Comparison of ENCODE assay signal across 8 mouse cellular contexts in genomic region chr16:94601540-94601953, GRCm38 (mm10). TPM values are rescaled to one million over a fixed set of nuclear protein-coding genes. Genes with fewer than 3 reads are reported as not detected.
A peak's percentile ranks its signal among the peaks of the same experiment; 100 is the strongest.
DNase-seq lines count a peak whose midpoint lies in the region; ATAC-seq lines count a peak whose summit lies in the region.

No protein-coding gene starts in this region.

- H3K27ac ChIP-seq in forebrain, embryonic 15.5 days (replicated peaks) = peak overlapping the region; percentile 27; the same call in 1 of the 2 replicates
- H3K27ac ChIP-seq in forebrain, embryonic 12.5 days = no peak overlapping the region
- no peak overlapping the region for H3K27ac ChIP-seq in limb, embryonic 12.5 days

- H3K4me2 ChIP-seq in forebrain, embryonic 15.5 days (replicated peaks) = no peak overlapping the region
- no peak overlapping the region for H3K4me2 ChIP-seq in forebrain, embryonic 12.5 days
- H3K4me2 ChIP-seq in limb, embryonic 12.5 days = no peak overlapping the region

- no peak overlapping the region for H3K4me3 ChIP-seq in forebrain, embryonic 15.5 days
- H3K4me3 ChIP-seq in forebrain, embryonic 12.5 days (replicated peaks) = no peak overlapping the region
- H3K4me3 ChIP-seq in limb, embryonic 12.5 days (replicated peaks) = no peak overlapping the region

- 45% methylated on average over 6 of the region's 6 CpGs for WGBS in forebrain, embryonic 15.5 days
- 53% methylated on average over 6 of the region's 6 CpGs for WGBS in forebrain, embryonic 12.5 days
- WGBS in limb, embryonic 12.5 days = 16% methylated on average over 6 of the region's 6 CpGs

- no peak overlapping the region for H3K9ac ChIP-seq in forebrain, embryonic 15.5 days (replicated peaks)
- no peak overlapping the region for H3K9ac ChIP-seq in forebrain, embryonic 12.5 days
- no peak overlapping the region for H3K9ac ChIP-seq in limb, embryonic 12.5 days (replicated peaks)

- peak; percentile 74 to 79 for DNase-seq in adrenal gland, postnatal 36 days
- DNase-seq in heart, adult 9 months (ENCODE audit: low spot score in 2 of 2) = peak; percentile 70
- peak; percentile 62 for DNase-seq in kidney, adult 18-20 months
- DNase-seq in thymus, adult 18-20 months = peak; percentile 28 to 63

- no peaks in the 10 kb centered on the region for H3K9me3 ChIP-seq in forebrain, embryonic 15.5 days
- no peaks in the 10 kb centered on the region for H3K9me3 ChIP-seq in forebrain, embryonic 12.5 days
- no peaks in the 10 kb centered on the region for H3K9me3 ChIP-seq in limb, embryonic 12.5 days

- ATAC-seq in forebrain, embryonic 15.5 days (replicated peaks) = no peak
- ATAC-seq in forebrain, embryonic 12.5 days (ENCODE audit: low FRiP score) = no peak
- ATAC-seq in limb, embryonic 12.5 days (ENCODE audit: insufficient number of reproducible peaks, insufficient read depth, low FRiP score, low TSS enrichment, low read depth) = 0 out of 2 replicates have a peak, but pooled peaks have one; percentile 42
- ATAC-seq in monocyte, adult 5-6 weeks (replicated peaks; ENCODE audit: insufficient number of reproducible peaks, low FRiP score, low TSS enrichment, poor library complexity, severe bottlenecking) = peak; percentile 85

- H3K27me3 ChIP-seq in forebrain, embryonic 15.5 days = no peaks in the 10 kb centered on the region
- no peaks in the 10 kb centered on the region for H3K27me3 ChIP-seq in forebrain, embryonic 12.5 days
- H3K27me3 ChIP-seq in limb, embryonic 12.5 days = no peaks in the 10 kb centered on the region

- H3K4me1 ChIP-seq in forebrain, embryonic 15.5 days = peaks cover 63% of the 10 kb centered on the region
- H3K4me1 ChIP-seq in forebrain, embryonic 12.5 days = peaks cover 52% of the 10 kb centered on the region
- peaks cover 53% of the 10 kb centered on the region for H3K4me1 ChIP-seq in limb, embryonic 12.5 days (replicated peaks)

- no peaks in the 10 kb centered on the region for H3K36me3 ChIP-seq in forebrain, embryonic 15.5 days
- H3K36me3 ChIP-seq in forebrain, embryonic 12.5 days (replicated peaks) = no peaks in the 10 kb centered on the region
- H3K36me3 ChIP-seq in limb, embryonic 12.5 days = no peaks in the 10 kb centered on the region

RNA-seq across cellular contexts. Expression of gene Dyrk1a, which starts 31.7 kb away (rescaled TPM):
- polyA plus RNA-seq in forebrain, embryonic 15.5 days (2015; fragmentation: Nextera tagmentation; extraction: Ambion mirVana) = 12.3 and 12.8 TPM in 2 replicates
- 12.0 and 12.8 TPM in 2 replicates for polyA plus RNA-seq in forebrain, embryonic 12.5 days (2016; fragmentation: Nextera tagmentation; extraction: Ambion mirVana)
- total RNA-seq in adrenal gland, postnatal 36 days (2021) = 10 to 100 TPM; 68.7 to 77.0 TPM
- polyA plus RNA-seq in limb, embryonic 12.5 days (2016; fragmentation: Nextera tagmentation; extraction: Ambion mirVana) = 9.8 and 11.6 TPM in 2 replicates
- 87.6 to 107 TPM (median 95.1 TPM) in 3 replicates for total RNA-seq in monocyte, adult 5-6 weeks (2017)

Comparison
In these comparisons a context has a peak if more than half of its experiments do, and no peak if none do; other contexts are left out.
1. ATAC-seq: peak in limb, embryonic 12.5 days (single experiment) and monocyte, adult 5-6 weeks (single experiment); none in forebrain, embryonic 15.5 days (single experiment) and forebrain, embryonic 12.5 days (single experiment).
2. Peak in every context shown above with its lines, with median percentiles within 50 percentile points of each other: DNase-seq.